Mouse (Mus musculus) intestine, embryonic 14.5 days (tissue): ENCODE results near the gene Dbx2. TPM values are rescaled to one million over a fixed set of nuclear protein-coding genes. Genes with fewer than 3 reads are reported as not detected.

ENCODE experiments used
- ATAC-seq: fragments of 200-750 bp; cut with Nextera tagmentation; replicated peaks from 2 replicates; pipeline ENCODE4 v1.8.0; 2017; ENCODE audit warnings: low read depth, moderate number of reproducible peaks, moderate TSS enrichment, moderate library complexity; ENCODE audit not compliant: low FRiP score, low TSS enrichment
- DNase-seq: peaks from one replicate; pipeline ENCODE4 v3.0.0-alpha.2; 2018; ENCODE audit warnings: low spot score
- H3K27ac ChIP-seq: fragments of 300-500 bp; sonication (generic); 2 replicates; pipeline ENCODE4 v1.5.1; 2014; ENCODE audit warnings: low read depth, mild to moderate bottlenecking, control low read depth
- H3K27me3 ChIP-seq: fragments of 300-500 bp; sonication (generic); replicated peaks from 2 replicates; pipeline ENCODE4 v1.6.1; 2014; ENCODE audit warnings: low read length, control low read depth; ENCODE audit not compliant: control insufficient read depth, insufficient read depth
- H3K36me3 ChIP-seq: fragments of 300-500 bp; sonication (generic); 2 replicates; pipeline ENCODE4 v1.6.1; 2014; ENCODE audit warnings: low read length, control low read depth; ENCODE audit not compliant: control insufficient read depth, insufficient read depth
- H3K4me1 ChIP-seq: fragments of 300-500 bp; sonication (generic); replicated peaks from 2 replicates; pipeline ENCODE4 v1.6.1; 2014; ENCODE audit warnings: low read length, control low read depth, mixed read lengths; ENCODE audit not compliant: control insufficient read depth, insufficient read depth
- H3K4me2 ChIP-seq: fragments of 300-500 bp; sonication (generic); 2 replicates; pipeline ENCODE4 v1.6.1; 2014; ENCODE audit warnings: low read length
- H3K4me3 ChIP-seq: fragments of 300-500 bp; sonication (generic); 2 replicates; pipeline ENCODE4 v1.5.1; 2014; ENCODE audit warnings: low read depth, low read length, control low read depth, mixed read lengths
- H3K9ac ChIP-seq: fragments of 300-500 bp; sonication (generic); 2 replicates; pipeline ENCODE4 v1.6.1; 2014; ENCODE audit warnings: mild to moderate bottlenecking, low read length
- H3K9me3 ChIP-seq: fragments of 300-500 bp; sonication (generic); 2 replicates; pipeline ENCODE4 v1.6.1; 2016; ENCODE audit warnings: low read length, control low read depth; ENCODE audit not compliant: control insufficient read depth
- WGBS: fragments of 180-500 bp; shearing (Covaris S2); extraction: QIAGEN DNeasy Blood & Tissue Kit; methylation state at CpG from one replicate; pipeline ENCODE4 v1.1.7; 2014; 5-methylcytosine and 5-hydroxymethylcytosine counted together
- polyA plus RNA-seq: library from polyadenylated mRNA; unstranded; fragments of >200 nt; fragmentation: Nextera tagmentation; extraction: Ambion mirVana; gene quantifications from 2 replicates; pipeline ENCODE4 v1.2.1, GENCODE M21; 2014

The Dbx2 gene
- polyA plus RNA-seq, 1 experiment from 2014 or later: not detected

DNA sequence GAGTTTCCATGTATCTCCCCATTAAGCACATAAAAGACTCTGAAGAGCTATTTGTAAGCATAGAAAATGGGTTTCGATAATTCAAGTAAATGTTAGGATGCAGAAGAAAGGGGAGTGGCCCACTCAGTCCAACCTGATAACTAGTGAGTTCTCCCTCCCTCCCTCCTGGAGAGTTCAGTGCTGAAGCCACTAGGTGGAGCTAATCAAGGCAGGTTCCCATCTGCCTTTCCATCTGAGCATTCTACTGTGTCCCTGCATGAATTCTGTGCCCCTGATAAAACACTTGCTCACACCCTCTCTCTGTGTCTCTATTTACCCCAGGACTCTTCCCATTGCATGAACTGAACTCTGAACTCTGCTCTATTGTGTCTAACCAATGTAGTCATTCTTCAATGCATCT is 57.1 kb downstream of the Dbx2 start:
- Histone ChIP-seq H3K27me3 (no peaks in the 10 kb centered on the region), H3K4me3 (no peak overlapping the region), H3K4me2 (no peak overlapping the region), H3K4me1 (no peaks in the 10 kb centered on the region), H3K36me3 (no peaks in the 10 kb centered on the region), H3K27ac (no peak overlapping the region), H3K9ac (no peak overlapping the region), H3K9me3 (no peaks in the 10 kb centered on the region)
- ATAC-seq (no peak), DNase-seq (no peak)
- 66% methylated on average over 1 of the region's 1 CpGs for WGBS

DNA sequence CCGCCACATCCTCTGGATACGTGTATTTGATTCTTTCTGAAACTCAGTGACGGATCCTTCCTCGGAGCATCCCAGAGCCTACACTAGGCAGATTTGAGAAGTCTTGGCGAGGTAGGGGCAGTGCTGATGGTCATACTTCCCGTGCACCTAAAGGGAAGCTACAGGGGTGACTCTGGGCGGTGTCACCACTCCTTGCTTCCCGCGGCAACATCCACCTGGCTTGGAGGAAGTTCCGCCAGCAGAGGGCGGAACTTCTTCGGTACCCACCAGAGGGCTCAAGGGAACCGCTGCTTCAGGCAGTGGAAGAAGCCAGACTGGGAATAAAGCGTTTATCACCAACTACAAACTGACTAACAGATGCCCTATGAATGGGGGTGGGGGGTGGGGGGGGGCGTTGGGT is 68.9 kb downstream of the Dbx2 start:
- H3K9me3 ChIP-seq: no peaks in the 10 kb centered on the region; the same call in 1 of the 2 replicates
- H3K36me3 ChIP-seq: no peaks in the 10 kb centered on the region
- DNase-seq: no peak
- H3K27ac ChIP-seq: no peak overlapping the region
- H3K27me3 ChIP-seq: no peaks in the 10 kb centered on the region
- no peak for ATAC-seq
- no peaks in the 10 kb centered on the region for H3K4me1 ChIP-seq
- no peak overlapping the region for H3K4me3 ChIP-seq
- H3K4me2 ChIP-seq: no peak overlapping the region
- H3K9ac ChIP-seq: no peak overlapping the region
- 91% methylated on average over 15 of the region's 15 CpGs for WGBS

DNA sequence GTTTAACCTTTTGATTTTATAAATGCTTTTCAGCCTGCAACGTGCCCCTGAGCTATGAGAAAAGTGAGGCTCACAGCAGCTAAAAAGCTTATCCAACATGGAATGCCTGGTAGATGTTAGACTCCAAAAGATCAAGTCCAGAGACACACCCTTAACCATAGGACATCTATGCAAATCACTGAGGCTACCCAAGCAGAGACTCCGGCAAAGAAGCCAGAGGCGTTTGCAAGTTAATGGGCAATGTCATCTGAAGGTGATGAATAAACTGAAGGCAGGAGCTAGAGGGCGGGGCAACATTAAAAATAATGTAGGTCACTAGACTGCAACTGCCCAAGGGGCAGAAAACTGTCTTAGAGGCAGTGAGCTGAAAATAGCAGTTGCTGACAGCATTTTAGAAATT is 70.9 kb downstream of the Dbx2 start:
- Histone ChIP-seq H3K36me3 (no peaks in the 10 kb centered on the region), H3K4me1 (no peaks in the 10 kb centered on the region), H3K9ac (no peak overlapping the region), H3K27ac (no peak overlapping the region), H3K27me3 (no peaks in the 10 kb centered on the region), H3K4me2 (no peak overlapping the region), H3K9me3 (no peaks in the 10 kb centered on the region; the same call in 1 of the 2 replicates), H3K4me3 (no peak overlapping the region)
- ATAC-seq: no peak
- 64% methylated on average over 4 of the region's 4 CpGs for WGBS
- no peak for DNase-seq

DNA sequence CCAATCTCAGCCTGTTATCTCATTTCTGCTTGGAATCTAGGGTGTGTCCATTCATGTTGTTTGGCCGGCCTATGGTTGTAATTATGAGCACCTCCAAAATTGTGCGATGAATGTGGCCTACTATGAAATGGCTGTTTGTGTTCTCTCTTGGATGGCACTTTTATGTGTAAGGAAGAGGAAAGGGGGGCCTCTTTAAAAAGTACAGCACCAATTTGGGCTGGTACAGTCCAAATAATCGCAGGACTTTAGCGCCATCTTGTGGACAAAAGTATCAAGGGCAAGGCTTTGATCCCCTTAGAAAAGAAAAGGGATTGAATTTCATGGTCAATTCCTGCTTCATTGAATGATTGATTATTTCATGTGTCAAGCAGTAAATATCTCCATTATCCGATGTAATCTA is 81.1 kb downstream of the Dbx2 start:
- WGBS: 14% methylated on average over 5 of the region's 5 CpGs
- DNase-seq: peak; percentile 73
- ATAC-seq: 0 out of 2 replicates have a peak, but pooled peaks have one; percentile 36

More for the DNA sequence above, 81.1 kb downstream of the Dbx2 start:
- Histone ChIP-seq H3K4me1 (no peaks in the 10 kb centered on the region), H3K4me2 (no peak overlapping the region), H3K27ac (no peak overlapping the region), H3K27me3 (no peaks in the 10 kb centered on the region), H3K9ac (no peak overlapping the region), H3K4me3 (no peak overlapping the region), H3K36me3 (no peaks in the 10 kb centered on the region), H3K9me3 (no peaks in the 10 kb centered on the region)

Other genes starting within 250 kb of the Dbx2 start
- gene Nell2, start 127.4 kb downstream of the Dbx2 start, polyA plus RNA-seq: 21.0 and 24.5 TPM in 2 replicates
- 66.2 and 71.8 TPM in 2 replicates for gene Ano6, start 134.9 kb upstream of the Dbx2 start, polyA plus RNA-seq